In genomic region chr2:30257699-30258460, GRCm38 (mm10) we compare ENCODE assay signal across 14 mouse cellular contexts. TPM values are rescaled to one million over a fixed set of nuclear protein-coding genes. Genes with fewer than 3 reads are reported as not detected.
DNase-seq lines count a peak whose midpoint lies in the region; ATAC-seq and TF ChIP-seq lines count a peak whose summit lies in the region.
"Had no signal": no experiment of that assay in that cellular context is flagged by ENCODE, and none has a peak within 500 bp of the region (broad histone marks: within the 10 kb centered on the region; RNA-seq: fewer than 3 reads in every experiment).

No protein-coding gene starts in this region.

- TF ChIP-seq CTCF in heart, postnatal 0 days (IDR thresholded peaks at IDR 0.05; ENCODE audit: low read depth), result no peak
- TF ChIP-seq CTCF in midbrain, postnatal 0 days (IDR thresholded peaks at IDR 0.05), result no peak

- ATAC-seq in kidney, embryonic 14.5 days (ENCODE audit: low FRiP score, low TSS enrichment), result no peak
- ATAC-seq in heart, postnatal 0 days (ENCODE audit: insufficient read depth, low read depth), result no peak
- no peak for ATAC-seq in midbrain, postnatal 0 days (ENCODE audit: low FRiP score)
- no peak for ATAC-seq in hindbrain, embryonic 11.5 days (ENCODE audit: low FRiP score)
- ATAC-seq: forebrain, embryonic 14.5 days had no signal

- H3K4me3 ChIP-seq in kidney, embryonic 14.5 days (ENCODE audit: low read length), result no peak overlapping the region
- no peak overlapping the region for H3K4me3 ChIP-seq in heart, postnatal 0 days (ENCODE audit: low read depth, low read length)
- H3K4me3 ChIP-seq in midbrain, postnatal 0 days (ENCODE audit: low read depth, low read length), result no peak overlapping the region
- H3K4me3 ChIP-seq in hindbrain, embryonic 11.5 days (ENCODE audit: low read depth, low read length), result no peak overlapping the region

- H3K27me3 ChIP-seq in kidney, embryonic 14.5 days (ENCODE audit: control insufficient read depth, insufficient read depth, low read length), result no peaks in the 10 kb centered on the region
- H3K27me3 ChIP-seq in heart, postnatal 0 days (ENCODE audit: control insufficient read depth, insufficient read depth, low read length), result no peaks in the 10 kb centered on the region
- H3K27me3 ChIP-seq in midbrain, postnatal 0 days (ENCODE audit: insufficient read depth, low read length), result no peaks in the 10 kb centered on the region
- no peaks in the 10 kb centered on the region for H3K27me3 ChIP-seq in hindbrain, embryonic 11.5 days (ENCODE audit: control insufficient read depth, insufficient read depth, low read length)

- WGBS in kidney, embryonic 14.5 days, result 83% methylated on average over 7 of the region's 7 CpGs
- 68% methylated on average over 7 of the region's 7 CpGs for WGBS in heart, postnatal 0 days
- 90% methylated on average over 7 of the region's 7 CpGs for WGBS in midbrain, postnatal 0 days
- WGBS in hindbrain, embryonic 11.5 days, result 89% methylated on average over 7 of the region's 7 CpGs

- TF ChIP-seq EP300 in heart, postnatal 0 days (IDR thresholded peaks at IDR 0.05; ENCODE audit: low read depth), result no peak

- H3K9me3 ChIP-seq in kidney, embryonic 14.5 days (ENCODE audit: control insufficient read depth, low read length), result no peaks in the 10 kb centered on the region
- H3K9me3 ChIP-seq in heart, postnatal 0 days (replicated peaks; ENCODE audit: control insufficient read depth, low read length), result no peaks in the 10 kb centered on the region
- H3K9me3 ChIP-seq in midbrain, postnatal 0 days (ENCODE audit: low read length), result no peaks in the 10 kb centered on the region
- no peaks in the 10 kb centered on the region for H3K9me3 ChIP-seq in hindbrain, embryonic 11.5 days (ENCODE audit: control insufficient read depth, low read length)

- no peak overlapping the region for H3K27ac ChIP-seq in kidney, embryonic 14.5 days (ENCODE audit: low read depth, low read length)
- H3K27ac ChIP-seq in heart, postnatal 0 days (ENCODE audit: low read depth), result peak overlapping the region; percentile 88
- H3K27ac ChIP-seq in midbrain, postnatal 0 days (ENCODE audit: low read depth, low read length), result no peak overlapping the region
- no peak overlapping the region for H3K27ac ChIP-seq in hindbrain, embryonic 11.5 days (ENCODE audit: low read depth, low read length)

- H3K4me2 ChIP-seq in kidney, embryonic 14.5 days (replicated peaks; ENCODE audit: low read depth, low read length), result no peak overlapping the region
- no peak overlapping the region for H3K4me2 ChIP-seq in heart, postnatal 0 days (ENCODE audit: low read depth, low read length)
- H3K4me2 ChIP-seq in midbrain, postnatal 0 days (ENCODE audit: low read depth, low read length, poor library complexity, severe bottlenecking), result no peak overlapping the region
- no peak overlapping the region for H3K4me2 ChIP-seq in hindbrain, embryonic 11.5 days (replicated peaks; ENCODE audit: low read depth, low read length)

- no peak overlapping the region for H3K9ac ChIP-seq in kidney, embryonic 14.5 days (ENCODE audit: low read depth, low read length)
- H3K9ac ChIP-seq in heart, postnatal 0 days (replicated peaks; ENCODE audit: low read depth, low read length), result peak overlapping the region; percentile 18; the same call in 1 of the 2 replicates
- no peak overlapping the region for H3K9ac ChIP-seq in midbrain, postnatal 0 days (replicated peaks; ENCODE audit: low read length, poor library complexity, severe bottlenecking)
- no peak overlapping the region for H3K9ac ChIP-seq in hindbrain, embryonic 11.5 days (ENCODE audit: low read depth, low read length)

- H3K36me3 ChIP-seq in kidney, embryonic 14.5 days (ENCODE audit: control insufficient read depth, insufficient read depth, low read length), result peaks cover 67% of the 10 kb centered on the region
- H3K36me3 ChIP-seq in heart, postnatal 0 days (replicated peaks; ENCODE audit: control insufficient read depth, insufficient read depth, low read length), result peaks cover 69% of the 10 kb centered on the region
- peaks cover 60% of the 10 kb centered on the region for H3K36me3 ChIP-seq in midbrain, postnatal 0 days (ENCODE audit: insufficient read depth, low read length)
- H3K36me3 ChIP-seq in hindbrain, embryonic 11.5 days (ENCODE audit: control insufficient read depth, insufficient read depth, low read length), result peaks cover 13% of the 10 kb centered on the region; the same call in 1 of the 2 replicates

- peak; percentile 7 for DNase-seq in kidney, adult 18-20 months
- DNase-seq in thymus, postnatal 0 days (ENCODE audit: low spot score), result peak; percentile 53
- DNase-seq in thymus, postnatal 4 days, result no peak
- DNase-seq in heart, postnatal 0 days (ENCODE audit: low spot score), result no peak
- no peak for DNase-seq in midbrain, postnatal 0 days (ENCODE audit: low spot score)
- DNase-seq in hindbrain, embryonic 11.5 days (ENCODE audit: low spot score), result no peak
- DNase-seq: embryo, embryonic 11 days had no signal

- no peaks in the 10 kb centered on the region for H3K4me1 ChIP-seq in kidney, embryonic 14.5 days (ENCODE audit: control insufficient read depth, insufficient read depth, low read length)
- H3K4me1 ChIP-seq in heart, postnatal 0 days (ENCODE audit: control insufficient read depth, insufficient read depth), result peaks cover 26% of the 10 kb centered on the region
- no peaks in the 10 kb centered on the region for H3K4me1 ChIP-seq in midbrain, postnatal 0 days (ENCODE audit: insufficient read depth, low read length)
- H3K4me1 ChIP-seq in hindbrain, embryonic 11.5 days (replicated peaks; ENCODE audit: control insufficient read depth, insufficient read depth, low read length), result no peaks in the 10 kb centered on the region

RNA-seq across cellular contexts. Expression of gene Phyhd1, which starts 8.1 kb away (rescaled TPM):
- polyA plus RNA-seq in kidney, embryonic 14.5 days (2014; fragmentation: Nextera tagmentation; extraction: Ambion mirVana), result 7.7 and 11.5 TPM in 2 replicates
- 2.8 and 3.0 TPM in 2 replicates for polyA plus RNA-seq in thymus, postnatal 0 days (2015; fragmentation: Nextera tagmentation; extraction: Ambion mirVana)
- total RNA-seq in heart, postnatal 0 days (2014; rRNA removed; ENCODE audit: low replicate concordance), result 12.9 and 47.1 TPM in 2 replicates
- polyA plus RNA-seq in heart, postnatal 0 days (2015; fragmentation: Nextera tagmentation; extraction: Ambion mirVana), result 14.7 and 15.9 TPM in 2 replicates
- total RNA-seq in midbrain, postnatal 0 days (2014; rRNA removed), result 7.2 and 9.0 TPM in 2 replicates
- 3.9 and 4.4 TPM in 2 replicates for polyA plus RNA-seq in midbrain, postnatal 0 days (2015; fragmentation: Nextera tagmentation; extraction: Ambion mirVana)
- polyA plus RNA-seq in hindbrain, embryonic 11.5 days (2014; fragmentation: Nextera tagmentation; extraction: Ambion mirVana), result 4.2 and 5.6 TPM in 2 replicates

RNA-seq across cellular contexts. Expression of gene Gm28035, which starts 17.5 kb away (rescaled TPM):
- polyA plus RNA-seq in kidney, embryonic 14.5 days (2014; fragmentation: Nextera tagmentation; extraction: Ambion mirVana), result 0.07 and 0.26 TPM in 2 replicates
- 0.04 and 0.08 TPM in 2 replicates for polyA plus RNA-seq in thymus, postnatal 0 days (2015; fragmentation: Nextera tagmentation; extraction: Ambion mirVana)
- total RNA-seq in heart, postnatal 0 days (2014; rRNA removed; ENCODE audit: low replicate concordance), result 13.9 TPM in 1 of 2 replicates, not detected in the other
- polyA plus RNA-seq in heart, postnatal 0 days (2015; fragmentation: Nextera tagmentation; extraction: Ambion mirVana), result 0.10 and 0.12 TPM in 2 replicates
- 3.4 and 6.0 TPM in 2 replicates for total RNA-seq in midbrain, postnatal 0 days (2014; rRNA removed)
- polyA plus RNA-seq in midbrain, postnatal 0 days (2015; fragmentation: Nextera tagmentation; extraction: Ambion mirVana), result 0.09 and 0.11 TPM in 2 replicates
- polyA plus RNA-seq in hindbrain, embryonic 11.5 days (2014; fragmentation: Nextera tagmentation; extraction: Ambion mirVana), result 0.06 and 0.07 TPM in 2 replicates
- polyA plus RNA-seq: activated CD4-positive, CD25-positive, alpha-beta regulatory T cell, adult 4 months had no signal

RNA-seq across cellular contexts. Expression of gene Lrrc8a, which starts 20.4 kb away (rescaled TPM):
- 49.4 and 51.1 TPM in 2 replicates for polyA plus RNA-seq in kidney, embryonic 14.5 days (2014; fragmentation: Nextera tagmentation; extraction: Ambion mirVana)
- polyA plus RNA-seq in thymus, postnatal 0 days (2015; fragmentation: Nextera tagmentation; extraction: Ambion mirVana), result 21.4 and 22.6 TPM in 2 replicates
- 50.8 and 66.2 TPM in 2 replicates for total RNA-seq in heart, postnatal 0 days (2014; rRNA removed; ENCODE audit: low replicate concordance)
- 43.5 and 46.4 TPM in 2 replicates for polyA plus RNA-seq in heart, postnatal 0 days (2015; fragmentation: Nextera tagmentation; extraction: Ambion mirVana)
- 52.5 and 65.4 TPM in 2 replicates for total RNA-seq in midbrain, postnatal 0 days (2014; rRNA removed)
- polyA plus RNA-seq in midbrain, postnatal 0 days (2015; fragmentation: Nextera tagmentation; extraction: Ambion mirVana), result 55.3 and 56.0 TPM in 2 replicates
- polyA plus RNA-seq in hindbrain, embryonic 11.5 days (2014; fragmentation: Nextera tagmentation; extraction: Ambion mirVana), result 47.6 and 55.9 TPM in 2 replicates

RNA-seq across cellular contexts. Expression of gene Gm28038, which starts 23.0 kb away (rescaled TPM):
- polyA plus RNA-seq in kidney, embryonic 14.5 days (2014; fragmentation: Nextera tagmentation; extraction: Ambion mirVana), result not detected in 2 replicates
- polyA plus RNA-seq in thymus, postnatal 0 days (2015; fragmentation: Nextera tagmentation; extraction: Ambion mirVana), result not detected in 2 replicates
- not detected in 2 replicates for total RNA-seq in heart, postnatal 0 days (2014; rRNA removed; ENCODE audit: low replicate concordance)
- not detected in 2 replicates for polyA plus RNA-seq in heart, postnatal 0 days (2015; fragmentation: Nextera tagmentation; extraction: Ambion mirVana)
- not detected in 2 replicates for total RNA-seq in midbrain, postnatal 0 days (2014; rRNA removed)
- not detected in 2 replicates for polyA plus RNA-seq in midbrain, postnatal 0 days (2015; fragmentation: Nextera tagmentation; extraction: Ambion mirVana)
- not detected in 2 replicates for polyA plus RNA-seq in hindbrain, embryonic 11.5 days (2014; fragmentation: Nextera tagmentation; extraction: Ambion mirVana)
- total RNA-seq: heart, postnatal 10 days had no signal
- polyA plus RNA-seq: activated CD4-positive, CD25-positive, alpha-beta regulatory T cell, adult 4 months; forebrain, embryonic 14.5 days; large intestine, adult 2 months; limb, embryonic 11.5 days; neural tube, embryonic 14.5 days had no signal

RNA-seq across cellular contexts. Expression of gene Dolk, which starts 28.3 kb away (rescaled TPM):
- 25.2 and 34.4 TPM in 2 replicates for polyA plus RNA-seq in kidney, embryonic 14.5 days (2014; fragmentation: Nextera tagmentation; extraction: Ambion mirVana)
- polyA plus RNA-seq in thymus, postnatal 0 days (2015; fragmentation: Nextera tagmentation; extraction: Ambion mirVana), result 15.8 and 18.6 TPM in 2 replicates
- 45.4 and 53.8 TPM in 2 replicates for total RNA-seq in heart, postnatal 0 days (2014; rRNA removed; ENCODE audit: low replicate concordance)
- polyA plus RNA-seq in heart, postnatal 0 days (2015; fragmentation: Nextera tagmentation; extraction: Ambion mirVana), result 27.2 and 32.8 TPM in 2 replicates
- 35.4 and 44.7 TPM in 2 replicates for total RNA-seq in midbrain, postnatal 0 days (2014; rRNA removed)
- 38.7 and 42.9 TPM in 2 replicates for polyA plus RNA-seq in midbrain, postnatal 0 days (2015; fragmentation: Nextera tagmentation; extraction: Ambion mirVana)
- 24.0 and 24.1 TPM in 2 replicates for polyA plus RNA-seq in hindbrain, embryonic 11.5 days (2014; fragmentation: Nextera tagmentation; extraction: Ambion mirVana)

Comparison
In these comparisons a context has a peak if more than half of its experiments do, and no peak if none do; other contexts are left out.
1. DNase-seq: peak in kidney, adult 18-20 months (single experiment) and thymus, postnatal 0 days (single experiment); none in thymus, postnatal 4 days (single experiment), heart, postnatal 0 days (single experiment), midbrain, postnatal 0 days (single experiment) and hindbrain, embryonic 11.5 days (single experiment).